Mouse (Mus musculus): Measurements from ENCODE around the gene Nrcam. TPM values are rescaled to one million over a fixed set of nuclear protein-coding genes. Genes with fewer than 3 reads are reported as not detected.

Gene Nrcam
- polyA plus RNA-seq, 1 experiment from 2014 or later: 1.1 TPM

GRCm38 (mm10) chr12:44397782-44398181, 69.1 kb downstream of the Nrcam start:
- H3K4me3 ChIP-seq (ENCODE audit: low read depth, low read length): no peak overlapping the region
- no peaks in the 10 kb centered on the region for H3K27me3 ChIP-seq (replicated peaks; ENCODE audit: control insufficient read depth, insufficient read depth, low read length)
- H3K9me3 ChIP-seq (ENCODE audit: control insufficient read depth): no peaks in the 10 kb centered on the region
- no peak overlapping the region for H3K9ac ChIP-seq (ENCODE audit: low read depth, low read length)
- H3K27ac ChIP-seq (ENCODE audit: low read depth, low read length): no peak overlapping the region
- H3K36me3 ChIP-seq (ENCODE audit: control insufficient read depth, insufficient read depth): no peaks in the 10 kb centered on the region
- WGBS: 49% methylated on average over 5 of the region's 5 CpGs
- ATAC-seq: no peak
- H3K4me2 ChIP-seq (replicated peaks; ENCODE audit: low read depth): no peak overlapping the region
- TF ChIP-seq CTCF (IDR thresholded peaks at IDR 0.05; ENCODE audit: low read depth): no peak
- no peaks in the 10 kb centered on the region for H3K4me1 ChIP-seq (replicated peaks; ENCODE audit: control insufficient read depth, insufficient read depth, low read length)

- no peak overlapping the region for H3K4me2 ChIP-seq (replicated peaks; ENCODE audit: low read depth)
- WGBS: 98% methylated on average over 1 of the region's 1 CpGs
- H3K9me3 ChIP-seq (ENCODE audit: control insufficient read depth): no peaks in the 10 kb centered on the region
- TF ChIP-seq CTCF (IDR thresholded peaks at IDR 0.05; ENCODE audit: low read depth): no peak
- no peak for ATAC-seq
- no peak overlapping the region for H3K4me3 ChIP-seq (ENCODE audit: low read depth, low read length)
- no peak overlapping the region for H3K9ac ChIP-seq (ENCODE audit: low read depth, low read length)
- H3K27me3 ChIP-seq (replicated peaks; ENCODE audit: control insufficient read depth, insufficient read depth, low read length): no peaks in the 10 kb centered on the region
- H3K27ac ChIP-seq (ENCODE audit: low read depth, low read length): no peak overlapping the region
- no peaks in the 10 kb centered on the region for H3K4me1 ChIP-seq (replicated peaks; ENCODE audit: control insufficient read depth, insufficient read depth, low read length)
- no peaks in the 10 kb centered on the region for H3K36me3 ChIP-seq (ENCODE audit: control insufficient read depth, insufficient read depth)
Measured at GRCm38 (mm10) chr12:44402134-44402533, 73.4 kb downstream of the Nrcam start.

GRCm38 (mm10) chr12:44403270-44403669, 74.6 kb downstream of the Nrcam start:
- 80% methylated on average over 1 of the region's 1 CpGs for WGBS

GRCm38 (mm10) chr12:44403731-44404424, 75.2 kb downstream of the Nrcam start:
- Histone ChIP-seq H3K4me3 (ENCODE audit: low read depth, low read length) (no peak overlapping the region), H3K4me1 (replicated peaks; ENCODE audit: control insufficient read depth, insufficient read depth, low read length) (no peaks in the 10 kb centered on the region), H3K27ac (ENCODE audit: low read depth, low read length) (no peak overlapping the region), H3K9me3 (ENCODE audit: control insufficient read depth) (no peaks in the 10 kb centered on the region), H3K36me3 (ENCODE audit: control insufficient read depth, insufficient read depth) (no peaks in the 10 kb centered on the region), H3K27me3 (replicated peaks; ENCODE audit: control insufficient read depth, insufficient read depth, low read length) (no peaks in the 10 kb centered on the region), H3K4me2 (replicated peaks; ENCODE audit: low read depth) (no peak overlapping the region), H3K9ac (ENCODE audit: low read depth, low read length) (no peak overlapping the region)
- no peak for TF ChIP-seq CTCF (IDR thresholded peaks at IDR 0.05; ENCODE audit: low read depth)
- 55% methylated on average over 3 of the region's 3 CpGs for WGBS
- ATAC-seq: no peak

More at GRCm38 (mm10) chr12:44403270-44403669, 74.6 kb downstream of the Nrcam start:
- Histone ChIP-seq H3K36me3 (ENCODE audit: control insufficient read depth, insufficient read depth) (no peaks in the 10 kb centered on the region), H3K4me1 (replicated peaks; ENCODE audit: control insufficient read depth, insufficient read depth, low read length) (no peaks in the 10 kb centered on the region), H3K9me3 (ENCODE audit: control insufficient read depth) (no peaks in the 10 kb centered on the region), H3K27ac (ENCODE audit: low read depth, low read length) (no peak overlapping the region), H3K27me3 (replicated peaks; ENCODE audit: control insufficient read depth, insufficient read depth, low read length) (no peaks in the 10 kb centered on the region), H3K4me3 (ENCODE audit: low read depth, low read length) (no peak overlapping the region), H3K4me2 (replicated peaks; ENCODE audit: low read depth) (no peak overlapping the region), H3K9ac (ENCODE audit: low read depth, low read length) (no peak overlapping the region)
- ATAC-seq: no peak
- TF ChIP-seq CTCF (IDR thresholded peaks at IDR 0.05; ENCODE audit: low read depth): no peak

- Histone ChIP-seq H3K4me3 (ENCODE audit: low read depth, low read length) (no peak overlapping the region), H3K4me2 (replicated peaks; ENCODE audit: low read depth) (no peak overlapping the region), H3K36me3 (ENCODE audit: control insufficient read depth, insufficient read depth) (no peaks in the 10 kb centered on the region), H3K9ac (ENCODE audit: low read depth, low read length) (no peak overlapping the region), H3K27ac (ENCODE audit: low read depth, low read length) (no peak overlapping the region), H3K4me1 (replicated peaks; ENCODE audit: control insufficient read depth, insufficient read depth, low read length) (no peaks in the 10 kb centered on the region), H3K27me3 (replicated peaks; ENCODE audit: control insufficient read depth, insufficient read depth, low read length) (no peaks in the 10 kb centered on the region), H3K9me3 (ENCODE audit: control insufficient read depth) (no peaks in the 10 kb centered on the region)
- ATAC-seq: no peak
- no peak for TF ChIP-seq CTCF (IDR thresholded peaks at IDR 0.05; ENCODE audit: low read depth)
- WGBS: 82% methylated on average over 4 of the region's 4 CpGs
Measured at GRCm38 (mm10) chr12:44409786-44410185, 81.1 kb downstream of the Nrcam start.

- H3K9ac ChIP-seq (ENCODE audit: low read depth, low read length): no peak overlapping the region
- no peaks in the 10 kb centered on the region for H3K9me3 ChIP-seq (ENCODE audit: control insufficient read depth)
- no peak for TF ChIP-seq CTCF (IDR thresholded peaks at IDR 0.05; ENCODE audit: low read depth)
- H3K27ac ChIP-seq (ENCODE audit: low read depth, low read length): no peak overlapping the region
- H3K4me2 ChIP-seq (replicated peaks; ENCODE audit: low read depth): no peak overlapping the region
- no peak for ATAC-seq
- 82% methylated on average over 3 of the region's 3 CpGs for WGBS
- no peaks in the 10 kb centered on the region for H3K4me1 ChIP-seq (replicated peaks; ENCODE audit: control insufficient read depth, insufficient read depth, low read length)
- no peaks in the 10 kb centered on the region for H3K27me3 ChIP-seq (replicated peaks; ENCODE audit: control insufficient read depth, insufficient read depth, low read length)
- H3K36me3 ChIP-seq (ENCODE audit: control insufficient read depth, insufficient read depth): no peaks in the 10 kb centered on the region
- H3K4me3 ChIP-seq (ENCODE audit: low read depth, low read length): no peak overlapping the region
Measured at GRCm38 (mm10) chr12:44411031-44411430, 82.3 kb downstream of the Nrcam start.
